Mouse (Mus musculus) MEL (cell line): Measurements from ENCODE around the gene Selenoo.

ENCODE experiments used
- BHLHE40 ChIP-seq: IDR thresholded peaks from 2 replicates; pipeline ENCODE4 v1.6.1; 2012; ENCODE audit warnings: low read depth, mild to moderate bottlenecking, inconsistent platforms, low read length, improper control_type of control experiment, borderline replicate concordance
- CTCF ChIP-seq, 3 experiments: IDR thresholded peaks in 2 of 3; conservative IDR thresholded peaks in 1 of 3; 2 replicates each; pipeline ENCODE4 v1.5.1; 2011 to 2012; ENCODE audit warnings: low read length in 3 of 3, low read depth in 2 of 3, mild to moderate bottlenecking in 2 of 3, improper control_type of control experiment in 1 of 3, inconsistent platforms in 1 of 3, mixed read lengths in 1 of 3, moderate library complexity in 1 of 3; ENCODE audit not compliant: control insufficient read depth in 1 of 3, insufficient read depth in 1 of 3, poor library complexity in 1 of 3, severe bottlenecking in 1 of 3
- EP300 ChIP-seq, 2 experiments: IDR thresholded peaks; 2 replicates each; pipeline ENCODE4 v1.6.1; 2011; ENCODE audit warnings: improper control_type of control experiment in 2 of 2, low read length in 2 of 2, low read depth in 1 of 2, mild to moderate bottlenecking in 1 of 2
- GATA1 ChIP-seq: IDR thresholded peaks from 2 replicates; pipeline ENCODE4 v1.6.1; 2011; ENCODE audit warnings: low read depth, low read length, improper control_type of control experiment
- MAFK ChIP-seq: IDR thresholded peaks from 2 replicates; pipeline ENCODE4 v1.6.1; 2011; ENCODE audit warnings: low read depth, mild to moderate bottlenecking, low read length, improper control_type of control experiment, borderline replicate concordance
- MEF2A ChIP-seq: IDR thresholded peaks from 2 replicates; pipeline ENCODE4 v1.6.1; 2014; ENCODE audit warnings: low read depth, mild to moderate bottlenecking, inconsistent platforms, low read length, improper control_type of control experiment; ENCODE audit not compliant: poor library complexity, insufficient replicate concordance, severe bottlenecking; ENCODE audit errors: extremely low read depth
- MYC ChIP-seq: IDR thresholded peaks from 2 replicates; pipeline ENCODE4 v1.6.1; 2011; ENCODE audit warnings: low read depth, mild to moderate bottlenecking, low read length, improper control_type of control experiment, moderate library complexity
- NRF1 ChIP-seq: IDR thresholded peaks from 2 replicates; pipeline ENCODE4 v1.6.1; 2014; ENCODE audit warnings: low read depth, mild to moderate bottlenecking, inconsistent platforms, low read length, improper control_type of control experiment, moderate library complexity; ENCODE audit not compliant: poor library complexity, insufficient read depth, severe bottlenecking
- POLR2A ChIP-seq, 2 experiments: IDR thresholded peaks; 2 replicates each; pipeline ENCODE4 v1.6.1; 2011 to 2012; ENCODE audit warnings: low read length in 2 of 2, mild to moderate bottlenecking in 2 of 2, control low read depth in 1 of 2, improper control_type of control experiment in 1 of 2, low read depth in 1 of 2, moderate library complexity in 1 of 2; ENCODE audit not compliant: control insufficient read depth in 1 of 2, insufficient read depth in 1 of 2, poor library complexity in 1 of 2
- RCOR1 ChIP-seq: IDR thresholded peaks from 2 replicates; pipeline ENCODE4 v1.6.1; 2012; ENCODE audit warnings: low read depth, mild to moderate bottlenecking, inconsistent platforms, low read length, improper control_type of control experiment
- TAL1 ChIP-seq: IDR thresholded peaks from 2 replicates; pipeline ENCODE4 v1.6.1; 2012; ENCODE audit warnings: mild to moderate bottlenecking, inconsistent platforms, low read length, moderate library complexity, mixed read lengths
- TCF12 ChIP-seq: IDR thresholded peaks from 2 replicates; pipeline ENCODE4 v1.6.1; 2014; ENCODE audit warnings: low read depth, mild to moderate bottlenecking, inconsistent platforms, low read length, improper control_type of control experiment, moderate library complexity
- USF1 ChIP-seq: IDR thresholded peaks from 2 replicates; pipeline ENCODE4 v1.6.1; 2014; ENCODE audit warnings: low read depth, mild to moderate bottlenecking, inconsistent platforms, low read length, improper control_type of control experiment, moderate library complexity
- ZNF384 ChIP-seq: IDR thresholded peaks from 2 replicates; pipeline ENCODE4 v1.6.1; 2012; ENCODE audit warnings: low read depth, mild to moderate bottlenecking, inconsistent platforms, low read length, improper control_type of control experiment

GRCm38 (mm10) chr15:89138531-89138930 lies 49.6 kb downstream of the Selenoo start:
- TF ChIP-seq CTCF (IDR thresholded peaks at IDR 0.05 in 2 of 3, conservative IDR thresholded peaks at IDR 0.05 in 1 of 3; ENCODE audit: control insufficient read depth in 1 of 3, insufficient read depth in 1 of 3, low read depth in 2 of 3, low read length in 3 of 3, poor library complexity in 1 of 3, severe bottlenecking in 1 of 3) (no peak), GATA1 (no peak), MEF2A (no peak), BHLHE40 (no peak), TAL1 (no peak), ZNF384 (no peak), TCF12 (no peak), POLR2A (IDR thresholded peaks at IDR 0.05; ENCODE audit: control insufficient read depth in 1 of 2, insufficient read depth in 1 of 2, low read depth in 1 of 2, low read length in 2 of 2, poor library complexity in 1 of 2) (no peak), MYC (no peak), EP300 (IDR thresholded peaks at IDR 0.05; ENCODE audit: low read depth in 1 of 2, low read length in 2 of 2) (no peak), NRF1 (no peak), RCOR1 (no peak), USF1 (no peak), MAFK (no peak)
